Mouse (Mus musculus): ENCODE results near the gene Il23r. TPM values are rescaled to one million over a fixed set of nuclear protein-coding genes. Genes with fewer than 3 reads are reported as not detected.

Gene Il23r
- total RNA-seq, 1 experiment from 2014 or later = 1.3 TPM

DNA sequence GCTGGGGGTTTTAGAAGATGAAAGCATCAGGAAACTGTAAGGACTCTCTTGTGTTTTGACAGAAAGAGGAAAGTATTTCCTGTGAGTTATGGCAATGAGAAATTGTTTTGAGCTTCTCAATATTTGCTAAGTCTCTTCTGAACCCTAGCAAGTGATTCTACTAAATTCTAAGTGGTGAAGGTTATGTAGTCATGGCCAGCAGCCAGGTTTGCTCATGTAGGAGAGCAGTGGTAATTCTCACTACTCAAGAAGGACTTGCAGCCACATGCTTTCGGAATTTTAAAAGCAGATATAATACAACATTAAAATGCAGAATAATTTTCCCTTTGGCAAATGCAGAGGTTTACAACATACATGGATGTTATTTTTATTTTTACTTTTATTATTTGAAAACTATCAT lies 55.9 kb downstream of the Il23r start:
- no peak for ATAC-seq (ENCODE audit: extremely low read depth, insufficient number of reproducible peaks, low FRiP score, poor library complexity, severe bottlenecking)

DNA sequence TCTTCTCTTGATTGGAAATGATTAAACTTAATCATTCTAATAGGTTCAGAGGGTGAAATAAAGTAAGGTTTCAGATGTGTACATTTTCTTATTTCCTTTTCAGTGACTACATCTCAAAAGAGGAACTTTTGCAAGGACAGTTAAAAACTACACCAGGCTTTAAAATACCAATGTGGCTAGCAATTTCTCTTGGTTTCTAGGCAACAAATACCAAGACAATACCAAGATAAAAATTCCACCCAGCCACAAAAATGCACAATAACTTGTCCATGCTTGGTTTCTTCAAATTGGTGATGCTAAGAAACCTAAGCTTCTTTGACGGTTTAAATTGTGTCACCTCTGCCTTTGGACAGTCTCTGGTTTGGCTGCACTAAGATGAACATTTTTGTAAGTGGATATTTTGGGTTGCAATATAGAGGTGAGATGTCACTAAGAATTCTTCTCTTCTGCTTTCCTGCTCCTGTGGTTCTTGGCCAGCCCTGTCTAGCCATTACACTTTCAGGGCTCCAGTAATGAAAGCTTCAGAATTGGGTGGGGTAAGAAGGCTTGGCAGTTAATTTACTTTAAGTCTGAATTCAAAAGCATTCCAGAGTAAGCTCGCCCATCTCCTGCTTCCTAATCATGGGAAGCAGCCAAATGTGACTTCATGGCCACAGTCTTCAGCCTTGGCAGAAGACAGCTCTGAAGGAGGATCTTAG lies 56.8 kb downstream of the Il23r start:
- ATAC-seq (ENCODE audit: extremely low read depth, insufficient number of reproducible peaks, low FRiP score, poor library complexity, severe bottlenecking) = no peak

DNA sequence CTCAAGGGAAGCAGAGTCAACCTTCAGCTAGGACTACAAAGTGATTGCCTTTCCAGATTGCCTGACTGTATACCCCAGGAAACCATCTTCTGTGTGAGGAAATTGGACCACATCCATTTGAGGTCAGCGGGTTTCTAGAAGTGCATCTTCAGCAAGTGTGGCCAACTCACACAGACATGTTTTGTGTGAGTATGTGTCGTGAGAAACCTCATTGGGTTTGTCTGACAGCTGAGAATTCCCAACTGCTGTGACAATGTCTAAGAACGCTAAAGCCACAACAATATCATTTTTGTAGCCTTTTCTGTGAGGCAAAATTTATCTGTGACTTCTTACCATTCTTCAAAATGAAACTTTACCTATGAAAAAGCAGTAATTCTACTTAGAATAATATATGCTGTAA lies 59.8 kb downstream of the Il23r start:
- no peak for ATAC-seq (ENCODE audit: extremely low read depth, insufficient number of reproducible peaks, low FRiP score, poor library complexity, severe bottlenecking)

DNA sequence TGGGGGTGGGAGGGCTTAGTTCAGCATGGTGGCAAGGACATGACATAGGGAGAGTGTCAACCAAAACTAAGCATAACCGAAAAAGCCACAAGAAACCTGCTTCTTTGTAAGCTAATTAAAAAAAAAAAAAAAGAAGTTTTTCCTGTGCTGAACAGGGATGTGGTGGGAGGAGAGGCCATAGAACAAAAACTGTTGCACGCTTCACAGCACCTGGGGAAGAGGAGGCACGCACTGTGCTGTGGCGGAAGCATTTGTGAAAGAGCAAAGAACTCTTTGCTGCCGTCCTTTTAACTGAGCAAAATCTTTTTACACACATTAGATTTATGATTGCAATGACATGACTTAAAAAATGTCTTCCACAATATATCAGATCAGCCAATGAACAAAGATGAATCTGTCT lies 69.9 kb downstream of the Il23r start:
- ATAC-seq (ENCODE audit: extremely low read depth, insufficient number of reproducible peaks, low FRiP score, poor library complexity, severe bottlenecking) = no peak

DNA sequence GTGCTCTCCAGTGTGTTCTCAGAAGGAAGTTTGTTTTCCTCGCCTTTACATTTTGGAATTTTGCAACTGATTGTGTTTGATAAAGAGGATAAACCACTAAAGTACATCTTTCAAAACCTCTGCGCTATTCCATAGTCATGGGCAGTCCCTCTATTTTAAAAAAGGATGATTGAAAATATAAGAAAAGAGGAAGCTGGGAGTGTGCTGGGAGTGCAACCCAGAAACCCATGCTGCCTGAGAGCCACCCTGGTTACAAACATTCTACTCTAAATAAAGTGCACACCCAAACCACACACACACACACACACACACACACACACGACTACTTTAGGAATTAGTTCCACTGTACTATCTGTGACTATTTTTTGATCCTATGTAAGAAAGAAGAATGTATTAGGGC lies 75.1 kb downstream of the Il23r start:
- no peak for ATAC-seq (ENCODE audit: extremely low read depth, insufficient number of reproducible peaks, low FRiP score, poor library complexity, severe bottlenecking)

DNA sequence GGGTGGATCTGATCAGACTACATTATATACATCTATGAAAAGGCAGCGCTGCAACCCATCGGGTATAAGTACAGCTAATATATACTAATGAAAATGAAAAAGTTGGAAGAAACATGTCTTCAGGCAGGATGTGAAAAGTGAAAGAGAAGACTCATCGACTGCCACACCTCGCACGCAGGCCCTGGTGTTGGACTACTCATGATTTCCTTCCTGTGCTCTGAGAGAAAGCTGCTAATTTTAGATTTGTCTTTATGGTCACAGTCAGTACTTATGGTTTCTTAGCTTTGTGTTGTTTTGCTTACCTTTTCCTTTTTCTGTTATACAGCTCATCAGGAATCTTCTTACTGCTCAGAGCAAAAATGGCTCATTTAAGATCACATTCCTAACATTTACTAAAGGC lies 76.4 kb downstream of the Il23r start:
- no peak for ATAC-seq (ENCODE audit: extremely low read depth, insufficient number of reproducible peaks, low FRiP score, poor library complexity, severe bottlenecking)

DNA sequence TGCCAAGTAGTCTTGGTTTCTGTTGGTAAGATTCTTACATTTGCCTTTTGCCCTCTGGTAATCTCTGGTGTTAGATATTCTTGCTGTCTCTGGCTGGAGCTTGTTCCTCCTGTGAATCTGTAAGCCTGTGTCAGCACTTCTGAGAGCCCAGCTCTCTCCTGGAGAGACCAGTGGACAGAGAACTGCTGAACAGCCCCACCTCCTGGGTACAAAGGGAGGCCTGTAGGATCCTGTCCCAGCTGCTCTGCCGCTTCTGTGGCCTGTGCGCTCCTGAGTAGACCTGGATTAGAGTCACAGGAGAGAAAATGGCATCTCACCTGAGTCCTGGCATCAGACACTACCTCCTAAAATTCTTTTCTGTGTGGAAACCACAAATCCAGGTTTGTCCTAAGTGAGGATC lies 78.3 kb downstream of the Il23r start:
- ATAC-seq (ENCODE audit: extremely low read depth, insufficient number of reproducible peaks, low FRiP score, poor library complexity, severe bottlenecking) = no peak

DNA sequence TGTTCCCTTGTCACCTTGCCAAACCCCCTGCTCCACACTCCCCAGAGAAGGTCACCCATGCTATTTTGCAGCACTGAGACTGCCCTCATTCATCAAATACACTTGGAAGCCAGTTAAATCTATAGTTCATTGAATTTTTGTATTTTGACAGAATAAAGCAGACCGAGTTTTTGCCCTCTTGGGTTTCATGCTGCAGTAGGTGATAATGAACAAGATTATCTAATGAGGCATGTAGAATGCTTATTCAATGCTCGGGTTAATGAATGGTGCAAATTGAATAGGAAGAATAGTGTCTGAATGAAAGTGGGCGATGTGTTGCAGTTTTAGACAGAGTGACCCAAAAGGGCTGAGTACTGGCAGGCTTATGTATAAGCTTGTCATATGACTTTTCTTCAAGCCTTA lies 86.4 kb downstream of the Il23r start:
- ATAC-seq (ENCODE audit: extremely low read depth, insufficient number of reproducible peaks, low FRiP score, poor library complexity, severe bottlenecking) = no peak

DNA sequence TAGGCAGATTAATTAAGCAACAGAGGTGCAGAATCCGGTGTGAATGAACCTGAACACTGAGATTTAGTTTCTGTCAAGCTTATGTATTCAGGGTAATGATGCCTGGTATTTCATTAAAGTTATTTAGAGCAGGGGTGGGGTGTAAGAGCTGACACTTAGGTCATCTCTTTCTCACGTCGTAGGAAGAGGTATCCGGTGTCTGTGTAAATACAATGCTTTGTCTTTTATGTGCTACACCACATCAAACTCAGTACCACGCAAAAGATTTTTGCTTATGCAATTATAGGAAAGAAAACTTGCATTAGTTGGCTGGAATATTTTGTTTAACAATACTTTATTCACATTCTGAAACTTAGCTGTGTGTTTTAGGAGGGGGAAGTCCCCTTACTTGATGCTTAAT lies 92.1 kb downstream of the Il23r start:
- no peak for ATAC-seq (ENCODE audit: extremely low read depth, insufficient number of reproducible peaks, low FRiP score, poor library complexity, severe bottlenecking)

DNA sequence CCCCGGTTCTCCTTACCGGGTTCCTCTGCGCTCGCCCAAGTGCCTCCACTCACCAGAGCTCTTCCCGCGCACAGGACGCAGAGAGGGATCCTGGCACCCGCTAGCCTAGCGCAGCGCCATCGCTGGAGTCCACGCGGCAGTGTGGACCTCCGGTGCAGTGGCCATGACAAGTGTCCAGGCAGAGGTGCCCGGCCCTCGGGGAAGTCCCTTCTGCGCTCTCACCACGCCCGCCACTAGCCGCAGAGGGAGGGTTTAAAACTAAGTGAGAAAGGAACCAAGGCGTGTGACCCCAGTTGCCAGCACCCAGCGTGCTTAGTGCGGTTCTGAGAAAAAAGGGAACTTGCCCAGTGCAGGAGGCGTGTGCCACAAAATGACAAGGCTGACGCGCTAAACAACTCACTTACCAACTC lies 115.7 kb downstream of the Il23r start, which contains the start of gene Il12rb2:
Gene Il12rb2, minus strand, starts transcription at position 207 of the 410 bp plus-strand sequence.
- peak; percentile 76 for ATAC-seq (ENCODE audit: extremely low read depth, insufficient number of reproducible peaks, low FRiP score, poor library complexity, severe bottlenecking)

Other genes starting within 250 kb of the Il23r start
- gene Il12rb2, start 115.7 kb downstream of the Il23r start, total RNA-seq (2017) = 1.0 and 1.5 TPM in 2 replicates
- gene Tacstd2, start 43.9 kb upstream of the Il23r start, total RNA-seq (2017) = 60.0 and 61.2 TPM in 2 replicates